Mouse (Mus musculus) forebrain, embryonic 14.5 days (tissue): ENCODE measurements at regions not wholly inside any gene's neighbourhood (a gene's known extent, or its start where the extent isn't known, plus 50 kb on each side); places are given as distances from the start of the nearest gene placed in this dataset.

Experiments
- ATAC-seq: fragments of 200-750 bp; cut with Nextera tagmentation; 2 replicates; pipeline ENCODE4 v1.8.0; 2017; ENCODE audit warnings: mild to moderate bottlenecking, moderate library complexity
- DNase-seq: peaks from one replicate; pipeline ENCODE4 v3.0.0-alpha.2; 2015; ENCODE audit warnings: low spot score
- H3K27ac ChIP-seq: fragments of 300-500 bp; sonication (generic); 2 replicates; pipeline ENCODE4 v1.5.1; 2014; ENCODE audit warnings: low read depth, mild to moderate bottlenecking, control low read depth, low read length, moderate library complexity
- H3K27me3 ChIP-seq: fragments of 300-500 bp; sonication (generic); replicated peaks from 2 replicates; pipeline ENCODE4 v1.6.1; 2014; ENCODE audit warnings: low read length, control low read depth, mixed read lengths; ENCODE audit not compliant: control insufficient read depth, insufficient read depth
- H3K36me3 ChIP-seq: fragments of 300-500 bp; sonication (generic); 2 replicates; pipeline ENCODE4 v1.6.1; 2014; ENCODE audit warnings: low read length, control low read depth; ENCODE audit not compliant: control insufficient read depth, insufficient read depth
- H3K4me1 ChIP-seq: fragments of 300-500 bp; sonication (generic); 2 replicates; pipeline ENCODE4 v1.6.1; 2014; ENCODE audit warnings: antibody characterized with exemption, low read length, control low read depth; ENCODE audit not compliant: control insufficient read depth, insufficient read depth
- H3K4me2 ChIP-seq: fragments of 300-500 bp; sonication (generic); 2 replicates; pipeline ENCODE4 v1.6.1; 2014; ENCODE audit warnings: mild to moderate bottlenecking, control low read depth, low read length
- H3K4me3 ChIP-seq: fragments of 300-500 bp; sonication (generic); 2 replicates; pipeline ENCODE4 v1.5.1; 2014; ENCODE audit warnings: low read depth, low read length, control low read depth
- H3K9ac ChIP-seq: fragments of 300-500 bp; sonication (generic); 2 replicates; pipeline ENCODE4 v1.6.1; 2014; ENCODE audit warnings: mild to moderate bottlenecking, low read length, control low read depth, moderate library complexity
- H3K9me3 ChIP-seq: fragments of 300-500 bp; sonication (generic); replicated peaks from 2 replicates; pipeline ENCODE4 v1.6.1; 2016; ENCODE audit warnings: low read length, control low read depth, mixed read lengths; ENCODE audit not compliant: control insufficient read depth
- WGBS: fragments of 180-500 bp; shearing (Covaris S2); extraction: QIAGEN DNeasy Blood & Tissue Kit; methylation state at CpG from one replicate; pipeline ENCODE4 v1.1.7; 2014; 5-methylcytosine and 5-hydroxymethylcytosine counted together

GRCm38 (mm10) chr13:25695956-25696355 lies 425.7 kb upstream of the Nrsn1 start:
- no peak for ATAC-seq
- Histone ChIP-seq H3K4me3 (no peak overlapping the region), H3K36me3 (no peaks in the 10 kb centered on the region), H3K27me3 (no peaks in the 10 kb centered on the region), H3K4me2 (no peak overlapping the region), H3K4me1 (no peaks in the 10 kb centered on the region), H3K27ac (no peak overlapping the region), H3K9me3 (no peaks in the 10 kb centered on the region), H3K9ac (no peak overlapping the region)
- 97% methylated on average over 1 of the region's 1 CpGs for WGBS
- DNase-seq, result no peak

- H3K4me2 ChIP-seq, result no peak overlapping the region
- H3K9ac ChIP-seq, result no peak overlapping the region
- no peak overlapping the region for H3K27ac ChIP-seq
- ATAC-seq (peak; percentile 63; the same call in 1 of the 2 replicates), DNase-seq (peak; percentile 74)
- no peaks in the 10 kb centered on the region for H3K36me3 ChIP-seq
- WGBS, result 78% methylated on average over 14 of the region's 14 CpGs
- H3K4me1 ChIP-seq, result no peaks in the 10 kb centered on the region
- no peaks in the 10 kb centered on the region for H3K9me3 ChIP-seq
- no peaks in the 10 kb centered on the region for H3K27me3 ChIP-seq
- H3K4me3 ChIP-seq, result no peak overlapping the region
These were observed 424.8 kb upstream of the Nrsn1 start for GRCm38 (mm10) chr13:25695017-25695604.

GRCm38 (mm10) chr13:25678221-25678735 lies 408.0 kb upstream of the Nrsn1 start:
- H3K27ac ChIP-seq, result no peak overlapping the region
- H3K9me3 ChIP-seq, result no peaks in the 10 kb centered on the region
- no peak overlapping the region for H3K4me3 ChIP-seq
- H3K9ac ChIP-seq, result no peak overlapping the region
- 93% methylated on average over 2 of the region's 2 CpGs for WGBS
- no peaks in the 10 kb centered on the region for H3K36me3 ChIP-seq
- ATAC-seq (no peak), DNase-seq (no peak)
- H3K4me1 ChIP-seq, result no peaks in the 10 kb centered on the region
- H3K27me3 ChIP-seq, result no peaks in the 10 kb centered on the region
- no peak overlapping the region for H3K4me2 ChIP-seq

GRCm38 (mm10) chr13:25675208-25675607 lies 404.9 kb upstream of the Nrsn1 start:
- ATAC-seq, result no peak
- 82% methylated on average over 6 of the region's 6 CpGs for WGBS

GRCm38 (mm10) chr13:25666022-25666421 lies 395.7 kb upstream of the Nrsn1 start:
- H3K4me3 ChIP-seq, result no peak overlapping the region
- H3K27ac ChIP-seq, result peak overlapping the region; percentile 28; the same call in 1 of the 2 replicates
- H3K27me3 ChIP-seq, result no peaks in the 10 kb centered on the region
- 73% methylated on average over 3 of the region's 3 CpGs for WGBS
- H3K4me1 ChIP-seq, result no peaks in the 10 kb centered on the region
- no peak overlapping the region for H3K9ac ChIP-seq
- no peak overlapping the region for H3K4me2 ChIP-seq
- no peaks in the 10 kb centered on the region for H3K36me3 ChIP-seq
- DNase-seq (peak; percentile 47), ATAC-seq (peak; percentile 62; the same call in 1 of the 2 replicates)
- H3K9me3 ChIP-seq, result no peaks in the 10 kb centered on the region

More at GRCm38 (mm10) chr13:25675208-25675607, 404.9 kb upstream of the Nrsn1 start:
- peak; percentile 16 for DNase-seq
- Histone ChIP-seq H3K4me3 (no peak overlapping the region), H3K9me3 (no peaks in the 10 kb centered on the region), H3K36me3 (no peaks in the 10 kb centered on the region), H3K27ac (no peak overlapping the region), H3K4me2 (no peak overlapping the region), H3K9ac (no peak overlapping the region), H3K4me1 (no peaks in the 10 kb centered on the region), H3K27me3 (no peaks in the 10 kb centered on the region)

DNA sequence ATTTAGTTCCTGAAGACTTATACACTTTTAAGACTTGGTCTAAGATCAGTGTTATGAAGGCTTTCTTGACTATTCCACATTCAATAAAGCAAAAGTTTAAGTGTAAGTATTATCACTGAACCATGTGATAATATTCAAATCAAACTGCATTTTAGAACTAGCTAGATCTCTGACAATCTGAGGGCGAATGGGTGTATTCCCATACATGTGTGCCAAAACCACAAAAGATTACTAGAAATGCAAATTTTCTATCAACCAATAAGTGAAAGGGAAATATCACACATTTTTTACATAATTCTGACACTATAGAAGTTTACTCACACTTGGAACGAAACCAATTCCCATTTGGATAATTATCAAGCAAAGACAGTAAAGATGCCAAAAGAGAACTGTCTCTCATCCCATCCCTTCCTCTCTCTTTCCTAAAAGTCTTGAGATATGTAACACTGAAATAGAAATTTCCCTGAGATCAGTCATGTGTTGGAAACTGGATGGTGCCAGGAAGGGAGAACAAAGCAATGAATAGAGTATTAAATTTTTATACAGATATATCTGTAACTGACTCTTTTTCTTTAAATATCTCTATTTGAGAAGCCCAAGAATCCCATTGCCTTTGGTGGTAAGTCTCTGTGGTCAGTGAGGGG lies 394.8 kb upstream of the Nrsn1 start:
- Histone ChIP-seq H3K4me2 (no peak overlapping the region), H3K9ac (no peak overlapping the region), H3K27me3 (no peaks in the 10 kb centered on the region), H3K9me3 (no peaks in the 10 kb centered on the region), H3K36me3 (no peaks in the 10 kb centered on the region), H3K4me3 (no peak overlapping the region), H3K4me1 (no peaks in the 10 kb centered on the region), H3K27ac (peak overlapping the region; percentile 28; the same call in 1 of the 2 replicates)
- WGBS, result 71% methylated on average over 2 of the region's 2 CpGs
- ATAC-seq, result peak; percentile 60; the same call in 1 of the 2 replicates
- DNase-seq, result peak; percentile 74

GRCm38 (mm10) chr13:25648430-25648786 lies 378.1 kb upstream of the Nrsn1 start:
- 94% methylated on average over 1 of the region's 1 CpGs for WGBS
- H3K4me1 ChIP-seq, result no peaks in the 10 kb centered on the region
- DNase-seq (no peak), ATAC-seq (no peak)
- H3K27ac ChIP-seq, result no peak overlapping the region
- no peaks in the 10 kb centered on the region for H3K36me3 ChIP-seq
- no peaks in the 10 kb centered on the region for H3K27me3 ChIP-seq
- H3K4me3 ChIP-seq, result no peak overlapping the region
- no peaks in the 10 kb centered on the region for H3K9me3 ChIP-seq
- no peak overlapping the region for H3K4me2 ChIP-seq
- H3K9ac ChIP-seq, result no peak overlapping the region

DNA sequence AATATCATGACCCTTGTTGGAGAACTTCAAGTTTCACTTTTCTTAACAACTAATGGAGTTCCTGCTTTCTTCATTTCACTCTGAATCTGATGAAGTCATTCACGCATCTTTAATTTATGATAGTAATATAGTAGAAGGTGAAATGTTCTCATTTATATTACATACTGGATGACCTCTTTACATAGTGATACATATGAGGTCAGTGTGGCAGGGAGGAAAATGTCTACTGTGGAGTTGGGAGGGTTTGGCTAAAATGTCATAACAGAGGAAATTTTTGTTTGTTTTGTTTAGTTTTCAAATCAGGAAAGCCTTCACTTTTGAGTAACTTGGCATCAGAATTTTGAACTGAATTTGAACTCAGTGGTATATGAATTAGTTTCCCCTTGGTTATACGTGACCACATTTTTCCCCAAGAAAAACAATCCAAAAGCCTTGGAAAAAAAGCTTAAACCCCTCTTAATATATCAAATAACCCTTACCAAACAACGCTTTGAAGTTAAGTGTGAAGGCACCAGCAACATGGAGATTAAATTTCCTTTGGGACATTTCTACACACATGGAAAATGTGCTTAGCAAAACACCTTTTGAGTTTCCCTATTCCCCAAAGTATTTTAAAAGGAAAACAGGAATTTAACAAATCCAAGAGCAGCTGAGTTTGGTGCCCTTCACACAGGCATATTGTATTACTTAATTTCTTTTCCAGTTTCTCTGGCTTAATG lies 377.6 kb upstream of the Nrsn1 start:
- H3K27ac ChIP-seq, result no peak overlapping the region
- no peaks in the 10 kb centered on the region for H3K27me3 ChIP-seq
- ATAC-seq (no peak), DNase-seq (no peak)
- no peak overlapping the region for H3K4me2 ChIP-seq
- no peaks in the 10 kb centered on the region for H3K4me1 ChIP-seq
- no peak overlapping the region for H3K9ac ChIP-seq
- WGBS, result 89% methylated on average over 3 of the region's 3 CpGs
- H3K4me3 ChIP-seq, result no peak overlapping the region
- H3K36me3 ChIP-seq, result no peaks in the 10 kb centered on the region
- no peaks in the 10 kb centered on the region for H3K9me3 ChIP-seq
